Mouse (Mus musculus) myocyte (in vitro differentiated cells): ENCODE data around the gene Mme.

Experiments
- CEBPB ChIP-seq: IDR thresholded peaks from 2 replicates; pipeline ENCODE4 v1.6.1; 2011; ENCODE audit warnings: mild to moderate bottlenecking, moderate library complexity; ENCODE audit not compliant: poor library complexity, insufficient read depth, severe bottlenecking
- E2F4 ChIP-seq: IDR thresholded peaks from one replicate; pipeline ENCODE4 v1.6.1; 2011; ENCODE audit warnings: mild to moderate bottlenecking, control low read depth, moderate library complexity; ENCODE audit not compliant: insufficient read depth
- MAX ChIP-seq: IDR thresholded peaks from one replicate; pipeline ENCODE4 v1.6.1; 2011; ENCODE audit warnings: low read depth, mild to moderate bottlenecking, control low read depth
- MYOD1 ChIP-seq, 3 experiments: IDR thresholded peaks; one replicate each; pipeline ENCODE4 v1.6.1; 2011; ENCODE audit warnings: control low read depth in 2 of 3, low read depth in 2 of 3, mild to moderate bottlenecking in 2 of 3, moderate library complexity in 1 of 3; ENCODE audit not compliant: insufficient read length in 2 of 3, control insufficient read depth in 1 of 3
- MYOG ChIP-seq, 3 experiments: IDR thresholded peaks; one replicate each; pipeline ENCODE4 v1.6.1; 2011; ENCODE audit warnings: control low read depth in 2 of 3, low read depth in 2 of 3, mild to moderate bottlenecking in 2 of 3; ENCODE audit not compliant: insufficient read length in 2 of 3, control insufficient read depth in 1 of 3, insufficient read depth in 1 of 3
- POLR2A ChIP-seq: IDR thresholded peaks from one replicate; pipeline ENCODE4 v1.6.1; 2011; ENCODE audit warnings: low read depth, mild to moderate bottlenecking, control low read depth, moderate library complexity; ENCODE audit not compliant: insufficient read length
- POLR2AphosphoS2 ChIP-seq: IDR thresholded peaks from one replicate; pipeline ENCODE4 v1.6.1; 2011; ENCODE audit warnings: low read depth, control low read depth; ENCODE audit not compliant: insufficient read length
- REST ChIP-seq: IDR thresholded peaks from one replicate; pipeline ENCODE4 v1.6.1; 2011; ENCODE audit warnings: mild to moderate bottlenecking, control low read depth, moderate library complexity; ENCODE audit not compliant: insufficient read depth, insufficient read length
- SRF ChIP-seq: IDR thresholded peaks from one replicate; pipeline ENCODE4 v1.6.1; 2011; ENCODE audit warnings: low read depth; ENCODE audit not compliant: control insufficient read depth, insufficient read length
- TCF12 ChIP-seq: IDR thresholded peaks from one replicate; pipeline ENCODE4 v1.6.1; 2011; ENCODE audit warnings: mild to moderate bottlenecking, control low read depth; ENCODE audit not compliant: poor library complexity, insufficient read depth, severe bottlenecking
- TCF3 ChIP-seq: IDR thresholded peaks from one replicate; pipeline ENCODE4 v1.6.1; 2011; ENCODE audit warnings: low read depth, control low read depth; ENCODE audit not compliant: insufficient read length
- USF1 ChIP-seq: IDR thresholded peaks from one replicate; pipeline ENCODE4 v1.6.1; 2011; ENCODE audit warnings: low read depth, mild to moderate bottlenecking, control low read depth, moderate library complexity

GRCm38 (mm10) chr3:63296411-63296810, 55.1 kb downstream of the Mme start:
- TF ChIP-seq POLR2A (no peak), E2F4 (no peak), MYOG (IDR thresholded peaks at IDR 0.05; ENCODE audit: control insufficient read depth in 1 of 3, insufficient read depth in 1 of 3, insufficient read length in 2 of 3, low read depth in 2 of 3) (no peak), MAX (no peak), POLR2AphosphoS2 (no peak), USF1 (no peak), CEBPB (no peak), REST (no peak), TCF3 (no peak), MYOD1 (IDR thresholded peaks at IDR 0.05; ENCODE audit: control insufficient read depth in 1 of 3, insufficient read length in 2 of 3, low read depth in 2 of 3) (no peak), SRF (no peak), TCF12 (no peak)
